Mouse (Mus musculus) urinary bladder, adult 18-20 months (tissue): ENCODE data around the gene Aurkb.

ENCODE experiments used
- DNase-seq, 2 experiments: peaks; one replicate each; pipeline ENCODE4 v3.0.0; 2022; ENCODE audit warnings: low spot score in 2 of 2, mixed read lengths in 2 of 2

The Aurkb gene

GRCm38 (mm10) chr11:69064259-69065133, 19.0 kb downstream of the Aurkb start:
- no peak for DNase-seq

- DNase-seq: no peak
Measured at GRCm38 (mm10) chr11:69065394-69065925, 20.0 kb downstream of the Aurkb start.

- DNase-seq: no peak
Measured at GRCm38 (mm10) chr11:69066163-69066861, 20.9 kb downstream of the Aurkb start.

- DNase-seq: peak; percentile 79
Measured at GRCm38 (mm10) chr11:69066956-69067355, 21.5 kb downstream of the Aurkb start.

GRCm38 (mm10) chr11:69067601-69068000, 22.2 kb downstream of the Aurkb start:
- no peak for DNase-seq

- DNase-seq: no peak
Measured at GRCm38 (mm10) chr11:69070093-69070492, 24.6 kb downstream of the Aurkb start.

- DNase-seq: peak; percentile 88 to 92
Measured at GRCm38 (mm10) chr11:69070590-69071222, 25.3 kb downstream of the Aurkb start, which contains the start of gene Tmem107. TSS of gene Tmem107 (plus strand) at chr11:69070806.

- DNase-seq: no peak
Measured at GRCm38 (mm10) chr11:69071262-69071661, 25.8 kb downstream of the Aurkb start.

GRCm38 (mm10) chr11:69072234-69072633, 26.8 kb downstream of the Aurkb start:
- no peak for DNase-seq

GRCm38 (mm10) chr11:69072666-69073064, 27.2 kb downstream of the Aurkb start:
- no peak for DNase-seq

GRCm38 (mm10) chr11:69073065-69073888, 27.8 kb downstream of the Aurkb start:
- DNase-seq: peak in 1 of 2 experiments; percentile 72

- no peak for DNase-seq
Measured at GRCm38 (mm10) chr11:69073951-69074775, 28.7 kb downstream of the Aurkb start.

GRCm38 (mm10) chr11:69074776-69075069, 29.3 kb downstream of the Aurkb start:
- no peak for DNase-seq

- no peak for DNase-seq
Measured at GRCm38 (mm10) chr11:69075764-69076479, 30.5 kb downstream of the Aurkb start.

GRCm38 (mm10) chr11:69076572-69076971, 31.1 kb downstream of the Aurkb start:
- DNase-seq: no peak

- no peak for DNase-seq
Measured at GRCm38 (mm10) chr11:69077316-69077715, 31.9 kb downstream of the Aurkb start.

- DNase-seq: no peak
Measured at GRCm38 (mm10) chr11:69078041-69078440, 32.6 kb downstream of the Aurkb start.

GRCm38 (mm10) chr11:69078805-69079438, 33.5 kb downstream of the Aurkb start:
- DNase-seq: no peak

- DNase-seq: no peak
Measured at GRCm38 (mm10) chr11:69080102-69080854, 34.8 kb downstream of the Aurkb start.
